Mouse (Mus musculus) CH12.LX (cell line): ENCODE measurements around the gene Zfpl1. TPM values are rescaled to one million over a fixed set of nuclear protein-coding genes. Genes with fewer than 3 reads are reported as not detected.

ENCODE experiments used
- DNase-seq: peaks from one replicate; pipeline ENCODE4 v3.0.0-alpha.2; 2013; ENCODE audit errors: extremely low read depth
- H3K27ac ChIP-seq: 2 replicates; pipeline ENCODE4 v1.5.1; 2012; ENCODE audit warnings: low read depth, mild to moderate bottlenecking, control low read depth, moderate library complexity; ENCODE audit not compliant: insufficient read depth
- H3K27me3 ChIP-seq: replicated peaks from 2 replicates; pipeline ENCODE3; 2012; ENCODE audit warnings: inconsistent platforms
- H3K36me3 ChIP-seq, 2 experiments: replicated peaks in 1 of 2; 2 replicates each; pipeline versions ENCODE3 to v1.6.1; 2012; ENCODE audit warnings: inconsistent platforms in 1 of 2, low read length in 1 of 2, mild to moderate bottlenecking in 1 of 2, mixed read lengths in 1 of 2, moderate library complexity in 1 of 2; ENCODE audit not compliant: control insufficient read depth in 1 of 2, insufficient read depth in 1 of 2
- H3K4me1 ChIP-seq, 2 experiments: 2 replicates each; pipeline ENCODE4 v1.6.1; 2012; ENCODE audit warnings: inconsistent platforms in 1 of 2, moderate library complexity in 1 of 2; ENCODE audit not compliant: insufficient read depth in 2 of 2, control insufficient read depth in 1 of 2
- H3K4me2 ChIP-seq: 2 replicates; pipeline ENCODE4 v1.6.1; 2012; ENCODE audit warnings: low read depth, mild to moderate bottlenecking, control low read depth; ENCODE audit not compliant: poor library complexity, insufficient read depth, severe bottlenecking
- H3K4me3 ChIP-seq, 3 experiments: fragments of 150-350 bp in 1 of 3; sonication (generic) in 1 of 3; replicated peaks in 1 of 3; 2 replicates each; pipeline versions ENCODE3 to v1.5.1; 2011 to 2012; ENCODE audit warnings: low read depth in 2 of 3, low read length in 2 of 3, mild to moderate bottlenecking in 2 of 3, moderate library complexity in 2 of 3, control low read depth in 1 of 3, improper control_type of control experiment in 1 of 3, inconsistent platforms in 1 of 3, mixed read lengths in 1 of 3; ENCODE audit not compliant: poor library complexity in 1 of 3
- H3K79me2 ChIP-seq: replicated peaks from 2 replicates; pipeline ENCODE4 v1.6.1; 2012; ENCODE audit warnings: mild to moderate bottlenecking, moderate library complexity; ENCODE audit not compliant: control insufficient read depth, poor library complexity, insufficient read depth, severe bottlenecking; ENCODE audit errors: extremely low read depth
- H3K9ac ChIP-seq: 2 replicates; pipeline ENCODE4 v1.6.1; 2012; ENCODE audit warnings: low read depth, mild to moderate bottlenecking, control low read depth, moderate library complexity; ENCODE audit not compliant: insufficient read depth
- H3K9me3 ChIP-seq: replicated peaks from 2 replicates; pipeline ENCODE3; 2012; ENCODE audit warnings: low read length, inconsistent platforms, mixed read lengths
- BHLHE40 ChIP-seq: IDR thresholded peaks from 2 replicates; pipeline ENCODE4 v1.6.1; 2011; ENCODE audit warnings: mild to moderate bottlenecking, low read depth, low read length, improper control_type of control experiment
- CHD1 ChIP-seq: IDR thresholded peaks from 2 replicates; pipeline ENCODE4 v1.6.1; 2012; ENCODE audit warnings: low read depth, low read length, improper control_type of control experiment, inconsistent platforms
- CHD2 ChIP-seq: IDR thresholded peaks from 2 replicates; pipeline ENCODE4 v1.6.1; 2011; ENCODE audit warnings: low read length, improper control_type of control experiment
- CTCF ChIP-seq, 2 experiments: IDR thresholded peaks in 1 of 2; conservative IDR thresholded peaks in 1 of 2; 2 replicates each; pipeline ENCODE4 v1.5.1; 2011 to 2012; ENCODE audit warnings: low read depth in 2 of 2, low read length in 2 of 2, improper control_type of control experiment in 1 of 2, inconsistent platforms in 1 of 2, mild to moderate bottlenecking in 1 of 2, moderate library complexity in 1 of 2
- E2F4 ChIP-seq: IDR thresholded peaks from 2 replicates; pipeline ENCODE4 v1.6.1; 2011; ENCODE audit warnings: low read depth, low read length, improper control_type of control experiment; ENCODE audit not compliant: insufficient replicate concordance
- ELF1 ChIP-seq: IDR thresholded peaks from 2 replicates; pipeline ENCODE4 v1.6.1; 2014; ENCODE audit warnings: low read depth, mild to moderate bottlenecking, inconsistent platforms, low read length, improper control_type of control experiment
- EP300 ChIP-seq: IDR thresholded peaks from 2 replicates; pipeline ENCODE4 v1.6.1; 2011; ENCODE audit warnings: low read length, improper control_type of control experiment
- ETS1 ChIP-seq: conservative IDR thresholded peaks from 2 replicates; pipeline ENCODE4 v1.6.1; 2012; ENCODE audit warnings: low read depth, mild to moderate bottlenecking, inconsistent platforms, low read length, improper control_type of control experiment, moderate library complexity
- GABPA ChIP-seq: IDR thresholded peaks from 2 replicates; pipeline ENCODE4 v1.6.1; 2012; ENCODE audit warnings: low read depth, low read length, improper control_type of control experiment, inconsistent platforms; ENCODE audit not compliant: insufficient replicate concordance
- HCFC1 ChIP-seq: IDR thresholded peaks from 2 replicates; pipeline ENCODE4 v1.6.1; 2012; ENCODE audit warnings: low read depth, mild to moderate bottlenecking, inconsistent platforms, low read length, improper control_type of control experiment
- IRF4 ChIP-seq: IDR thresholded peaks from 2 replicates; pipeline ENCODE4 v1.6.1; 2014; ENCODE audit warnings: low read depth, mild to moderate bottlenecking, inconsistent platforms, low read length, improper control_type of control experiment
- JUN ChIP-seq: IDR thresholded peaks from 2 replicates; pipeline ENCODE4 v1.6.1; 2011; ENCODE audit warnings: low read depth, mild to moderate bottlenecking, low read length, improper control_type of control experiment, moderate library complexity; ENCODE audit not compliant: insufficient read depth
- JUND ChIP-seq: conservative IDR thresholded peaks from 2 replicates; pipeline ENCODE4 v1.6.1; 2011; ENCODE audit warnings: low read depth, low read length, improper control_type of control experiment
- KAT2A ChIP-seq: IDR thresholded peaks from 2 replicates; pipeline ENCODE4 v1.6.1; 2012; ENCODE audit warnings: low read length, improper control_type of control experiment, inconsistent platforms; ENCODE audit not compliant: insufficient replicate concordance
- MAFK ChIP-seq: IDR thresholded peaks from 2 replicates; pipeline ENCODE4 v1.6.1; 2011; ENCODE audit warnings: low read length, improper control_type of control experiment; ENCODE audit not compliant: insufficient replicate concordance
- MAX ChIP-seq: IDR thresholded peaks from 2 replicates; pipeline ENCODE4 v1.6.1; 2011; ENCODE audit warnings: low read length, improper control_type of control experiment
- MAZ ChIP-seq: IDR thresholded peaks from 2 replicates; pipeline ENCODE4 v1.6.1; 2012; ENCODE audit warnings: low read depth, mild to moderate bottlenecking, inconsistent platforms, low read length, improper control_type of control experiment, moderate library complexity
- MEF2A ChIP-seq: IDR thresholded peaks from 2 replicates; pipeline ENCODE4 v1.6.1; 2014; ENCODE audit warnings: low read depth, mild to moderate bottlenecking, inconsistent platforms, low read length, improper control_type of control experiment, borderline replicate concordance
- MXI1 ChIP-seq: IDR thresholded peaks from 2 replicates; pipeline ENCODE4 v1.6.1; 2011; ENCODE audit warnings: mild to moderate bottlenecking, low read depth, low read length, improper control_type of control experiment
- MYC ChIP-seq: IDR thresholded peaks from 2 replicates; pipeline ENCODE4 v1.6.1; 2011; ENCODE audit warnings: low read depth, mild to moderate bottlenecking, improper control_type of control experiment, low read length
- NELFE ChIP-seq: IDR thresholded peaks from 2 replicates; pipeline ENCODE4 v1.6.1; 2011; ENCODE audit warnings: low read depth, low read length, improper control_type of control experiment
- NRF1 ChIP-seq: IDR thresholded peaks from 2 replicates; pipeline ENCODE4 v1.6.1; 2014; ENCODE audit warnings: low read depth, mild to moderate bottlenecking, inconsistent platforms, low read length, improper control_type of control experiment, moderate library complexity
- PAX5 ChIP-seq: IDR thresholded peaks from 2 replicates; pipeline ENCODE4 v1.6.1; 2012; ENCODE audit warnings: low read length, inconsistent platforms, mixed read lengths
- POLR2A ChIP-seq: IDR thresholded peaks from 2 replicates; pipeline ENCODE4 v1.6.1; 2011; ENCODE audit warnings: low read depth, mild to moderate bottlenecking, improper control_type of control experiment, low read length
- POLR2AphosphoS2 ChIP-seq: IDR thresholded peaks from 2 replicates; pipeline ENCODE4 v1.6.1; 2011; ENCODE audit warnings: low read depth, low read length, improper control_type of control experiment
- RAD21 ChIP-seq: IDR thresholded peaks from 2 replicates; pipeline ENCODE4 v1.6.1; 2011; ENCODE audit warnings: low read depth, mild to moderate bottlenecking, low read length, improper control_type of control experiment, moderate library complexity
- RCOR1 ChIP-seq: conservative IDR thresholded peaks from 2 replicates; pipeline ENCODE4 v1.6.1; 2012; ENCODE audit warnings: low read depth, mild to moderate bottlenecking, inconsistent platforms, low read length, improper control_type of control experiment
- SIN3A ChIP-seq: IDR thresholded peaks from 2 replicates; pipeline ENCODE4 v1.6.1; 2012; ENCODE audit warnings: low read length, improper control_type of control experiment, inconsistent platforms
- SMC3 ChIP-seq: IDR thresholded peaks from 2 replicates; pipeline ENCODE4 v1.6.1; 2011; ENCODE audit warnings: low read depth, low read length, improper control_type of control experiment
- TBP ChIP-seq: conservative IDR thresholded peaks from 2 replicates; pipeline ENCODE4 v1.6.1; 2011; ENCODE audit warnings: low read depth, low read length, improper control_type of control experiment
- TCF12 ChIP-seq: IDR thresholded peaks from 2 replicates; pipeline ENCODE4 v1.6.1; 2014; ENCODE audit warnings: low read depth, mild to moderate bottlenecking, inconsistent platforms, low read length, improper control_type of control experiment
- UBTF ChIP-seq: IDR thresholded peaks from 2 replicates; pipeline ENCODE4 v1.6.1; 2012; ENCODE audit warnings: low read depth, mild to moderate bottlenecking, inconsistent platforms, low read length, improper control_type of control experiment, moderate library complexity
- USF1 ChIP-seq: IDR thresholded peaks from 2 replicates; pipeline ENCODE4 v1.6.1; 2014; ENCODE audit warnings: low read depth, mild to moderate bottlenecking, inconsistent platforms, low read length, improper control_type of control experiment
- USF2 ChIP-seq: conservative IDR thresholded peaks from 2 replicates; pipeline ENCODE4 v1.6.1; 2011; ENCODE audit warnings: low read depth, low read length, improper control_type of control experiment
- ZC3H11A ChIP-seq: IDR thresholded peaks from 2 replicates; pipeline ENCODE4 v1.6.1; 2012; ENCODE audit warnings: low read depth, mild to moderate bottlenecking, inconsistent platforms, low read length, improper control_type of control experiment
- ZKSCAN1 ChIP-seq: IDR thresholded peaks from 2 replicates; pipeline ENCODE4 v1.6.1; 2012; ENCODE audit warnings: low read depth, inconsistent platforms, low read length, improper control_type of control experiment, borderline replicate concordance
- ZMIZ1 ChIP-seq: IDR thresholded peaks from 2 replicates; pipeline ENCODE4 v1.6.1; 2012; ENCODE audit warnings: low read depth, mild to moderate bottlenecking, inconsistent platforms, low read length, improper control_type of control experiment
- ZNF384 ChIP-seq: IDR thresholded peaks from 2 replicates; pipeline ENCODE4 v1.6.1; 2012; ENCODE audit warnings: low read depth, low read length, improper control_type of control experiment, inconsistent platforms
- dilution Hi-C: fragments of 300-500 bp; cut with MboI; formaldehyde crosslinking; loops from 2 replicates; pipeline ENCODE4 v1.14.3; 2020; ENCODE audit warnings: low sequenced_read_pairs; ENCODE audit not compliant: extremely low pct_unique_long_range_greater_than_20kb, extremely low pct_ligation_motif_present
- in situ Hi-C: fragments of 300-500 bp; cut with MboI; formaldehyde crosslinking; loops from 3 replicates; pipeline ENCODE4 v1.14.3; 2019; ENCODE audit warnings: low sequenced_read_pairs, low pct_ligation_motif_present, low pct_unique_long_range_greater_than_20kb, mixed read lengths
- polyA plus RNA-seq: library from polyadenylated mRNA; unstranded; fragments of >175 nt; gene quantifications from 2 replicates; pipeline ENCODE4 v1.2.1, GENCODE M21; 2012; ENCODE audit warnings: low read depth; ENCODE audit not compliant: insufficient read length
- total RNA-seq, 2 experiments: library from RNA; depleted of rRNA; stranded (reverse); fragments of 300-350 nt in 1 of 2; fragments of >200 nt in 1 of 2; gene quantifications; 2 replicates each; pipeline ENCODE4 v1.2.3; 2012 to 2014

Gene Zfpl1
- total and polyA plus RNA-seq, 3 experiments = 26.1 to 40.9 (median 26.8) TPM

GRCm38 (mm10) chr19:6061021-6061533 is 23.7 kb downstream of the Zfpl1 start, which contains the start of gene Znhit2:
Gene Znhit2, plus strand, starts transcription at chr19:6061192.
- in situ Hi-C loops = loop anchor here (10.0 kb wide), 1 partner anchor 96 kb away; the partner anchor contains the start of gene Pola2
- peak; percentile 95 for DNase-seq
- Histone ChIP-seq H3K4me2 (peak within 1 kb of the TSS; percentile 73), H3K4me1 (peaks cover 8 to 39% of the 10 kb centered on the region in 2 experiments), H3K27me3 (no peaks in the 10 kb centered on the region), H3K4me3 (peak within 1 kb of the TSS; percentile 94 to 98 (median 95)), H3K9me3 (no peaks in the 10 kb centered on the region), H3K36me3 (peaks cover 13 to 35% of the 10 kb centered on the region in 2 experiments), H3K79me2 (peaks cover 35% of the 10 kb centered on the region), H3K27ac (peak within 1 kb of the TSS; percentile 88), H3K9ac (peak within 1 kb of the TSS; percentile 78)
- dilution Hi-C loops = no loop called here
- TF ChIP-seq SMC3 = no peak
- TF ChIP-seq TCF12 = peak; percentile 71; the same call in 1 of the 2 replicates
- TF ChIP-seq POLR2AphosphoS2 = 0 out of 2 replicates have a peak, but pooled peaks have one; percentile 77
- peak; percentile 58; the same call in 1 of the 2 replicates for TF ChIP-seq MYC
- TF ChIP-seq ZC3H11A = no peak
- no peak for TF ChIP-seq ZKSCAN1
- no peak for TF ChIP-seq JUN
- TF ChIP-seq RCOR1 = no peak
- peak; percentile 77 for TF ChIP-seq NELFE
- TF ChIP-seq NRF1 = peak; percentile 80
- TF ChIP-seq POLR2A = peak; percentile 86
- peak; percentile 81 for TF ChIP-seq HCFC1
- peak; percentile 60; the same call in 1 of the 2 replicates for TF ChIP-seq MEF2A
- peak; percentile 51; the same call in 1 of the 2 replicates for TF ChIP-seq CHD2
- TF ChIP-seq JUND = no peak
- TF ChIP-seq PAX5 = no peak
- peak; percentile 72; the same call in 1 of the 2 replicates for TF ChIP-seq KAT2A
- no peak for TF ChIP-seq USF2
- peak; percentile 76 for TF ChIP-seq ZMIZ1
- TF ChIP-seq CTCF (conservative IDR thresholded peaks at IDR 0.05 in 1 of 2, IDR thresholded peaks at IDR 0.05 in 1 of 2; ENCODE audit: low read depth in 2 of 2, low read length in 2 of 2) = no peak
- peak; percentile 91 for TF ChIP-seq ELF1
- TF ChIP-seq USF1 = no peak
- TF ChIP-seq BHLHE40 = no peak
- peak; percentile 76; the same call in 1 of the 2 replicates for TF ChIP-seq TBP
- no peak for TF ChIP-seq MAFK
- peak; percentile 65; the same call in 1 of the 2 replicates for TF ChIP-seq IRF4
- 0 out of 2 replicates have a peak, but pooled peaks have one; percentile 37 for TF ChIP-seq MAX
- peak; percentile 79 for TF ChIP-seq MXI1
- peak; percentile 95 for TF ChIP-seq SIN3A
- TF ChIP-seq CHD1 = peak; percentile 76; the same call in 1 of the 2 replicates
- no peak for TF ChIP-seq EP300
- peak; percentile 100 for TF ChIP-seq UBTF
- TF ChIP-seq MAZ = no peak
- TF ChIP-seq ZNF384 = no peak
- TF ChIP-seq RAD21 = no peak
- TF ChIP-seq GABPA = no peak
- TF ChIP-seq E2F4 = no peak
- no peak for TF ChIP-seq ETS1
